Mouse (Mus musculus): ENCODE data around the gene Ndufa10.
A peak's percentile ranks its signal among the peaks of the same experiment; 100 is the strongest.
"Not testable (repeated sequence)": the region's sequence is repeated elsewhere in the genome, so short reads cannot be mapped to it uniquely, and the experiment has no call there.

The Ndufa10 gene

DNA sequence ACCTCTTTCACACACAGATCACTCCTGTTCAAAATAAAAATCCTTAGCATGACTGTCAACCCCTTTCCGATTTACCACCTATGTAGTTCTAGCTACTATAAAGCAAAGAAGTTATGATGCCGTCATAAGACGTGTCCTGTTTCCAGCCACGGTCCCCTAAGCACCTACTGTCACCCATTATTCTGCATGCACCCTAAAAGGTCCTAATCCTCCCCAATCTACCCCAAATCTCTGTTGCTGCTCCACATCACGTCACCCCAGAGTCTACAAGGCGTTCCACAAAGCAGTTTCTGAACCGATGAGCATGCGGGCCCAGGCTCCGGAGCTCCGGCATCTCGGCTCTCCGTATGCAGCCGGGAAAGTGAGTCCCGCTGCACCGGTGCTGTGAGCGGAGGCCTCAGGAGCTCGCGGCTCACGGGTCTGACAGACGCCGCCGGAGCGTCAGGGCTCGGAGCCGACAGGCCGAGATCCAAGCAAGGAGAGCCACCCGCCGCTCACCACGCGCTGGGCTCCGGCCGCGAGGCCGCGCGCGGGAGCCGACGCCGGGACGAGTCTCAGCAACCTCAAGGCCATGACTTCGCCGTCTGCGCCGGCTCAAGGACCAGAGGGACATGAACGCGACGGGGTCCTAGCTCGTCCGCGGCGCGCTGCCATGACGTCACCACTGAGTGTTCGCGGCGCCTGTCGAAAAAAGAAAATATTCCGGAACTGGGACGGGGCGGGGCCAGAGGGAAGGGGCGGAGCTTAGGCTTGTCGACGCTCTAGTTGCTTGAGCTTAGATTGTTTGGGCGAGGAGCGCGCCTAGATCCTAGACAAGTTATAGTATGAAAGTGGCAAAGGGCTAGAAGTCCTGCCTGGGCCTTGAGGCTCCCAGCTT is at the start of gene Ndufa10:
Ndufa10 (minus strand) TSS at position 696 of the 877 bp plus-strand sequence.
- peak; percentile 97 for DNase-seq (ENCODE audit: extremely low read depth, insufficient read length, low spot score)

DNA sequence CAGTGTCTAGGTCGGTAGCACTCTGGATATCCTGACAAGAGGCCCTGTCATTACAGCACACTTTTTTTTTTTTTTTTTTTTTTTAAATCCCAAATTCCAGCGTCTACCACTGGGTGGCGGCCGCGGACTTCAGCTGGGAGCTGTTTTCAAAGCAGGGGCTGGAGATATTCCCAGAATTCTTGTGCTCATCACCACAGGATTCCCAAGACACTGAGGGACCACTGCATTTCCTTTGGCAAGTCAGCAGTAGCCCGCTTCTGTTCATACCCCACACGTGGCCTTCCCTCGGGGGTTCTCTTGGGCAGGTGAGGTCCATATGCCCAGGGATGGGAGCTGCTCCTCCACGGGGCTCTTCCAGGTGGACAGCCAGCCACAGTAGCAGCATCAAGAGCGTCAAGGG is 47.7 kb upstream of the Ndufa10 start:
- peak; percentile 42 for DNase-seq (ENCODE audit: extremely low read depth, insufficient read length, low spot score)

DNA sequence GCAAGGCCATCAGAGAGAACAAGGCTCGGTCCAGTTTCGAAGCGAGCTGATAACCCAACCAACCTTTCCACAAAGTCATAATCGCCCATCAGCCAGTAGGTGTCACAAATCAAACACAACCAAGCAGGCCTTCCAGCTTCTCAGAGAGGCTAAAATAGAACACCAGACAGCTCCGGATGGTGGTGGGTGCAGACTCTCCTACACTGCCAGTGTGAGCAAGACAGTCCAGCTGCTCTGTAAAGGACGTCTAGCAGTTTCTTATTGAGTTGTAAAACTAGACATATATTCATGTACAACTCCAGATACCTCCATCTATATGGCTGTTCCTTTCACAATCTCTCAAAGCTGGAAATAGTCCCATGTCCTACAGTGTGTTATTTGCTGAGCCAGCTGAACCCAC is 45.4 kb upstream of the Ndufa10 start:
- no peak for DNase-seq (ENCODE audit: extremely low read depth, insufficient read length, low spot score)

DNA sequence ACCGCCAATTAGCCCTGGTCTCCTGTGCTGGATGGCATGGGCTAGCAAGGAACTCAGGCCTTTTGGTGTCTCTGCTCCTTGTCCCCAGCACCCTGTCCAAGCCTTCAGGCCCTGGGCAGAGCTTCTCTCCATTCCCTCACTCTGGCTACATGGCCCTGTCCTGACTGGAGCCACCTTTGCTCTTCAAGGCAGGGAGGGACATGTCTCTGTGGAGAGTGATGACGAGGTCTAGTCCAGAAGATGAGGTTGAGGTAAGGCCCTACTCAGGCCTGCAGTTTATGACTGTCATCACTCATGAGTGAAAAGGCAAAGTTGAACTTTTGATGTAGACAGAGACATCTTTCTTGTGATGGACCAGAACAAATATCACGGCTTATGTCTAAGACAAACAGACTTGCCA is 44.9 kb upstream of the Ndufa10 start, which contains the start of gene Olfr1414:
Olfr1414 (minus strand) TSS at position 101 of the 400 bp plus-strand sequence.
- DNase-seq (ENCODE audit: extremely low read depth, insufficient read length, low spot score): no peak

GRCm38 (mm10) chr1:92515390-92515789 is 41.7 kb upstream of the Ndufa10 start:
- DNase-seq (ENCODE audit: extremely low read depth, insufficient read length, low spot score): no peak

GRCm38 (mm10) chr1:92511646-92512045 is 38.0 kb upstream of the Ndufa10 start:
- not testable (repeated sequence) for DNase-seq (ENCODE audit: extremely low read depth, insufficient read length, low spot score)

GRCm38 (mm10) chr1:92496001-92496400 is 22.3 kb upstream of the Ndufa10 start, which contains the start of gene Olfr1415:
Gene Olfr1415 (minus strand): TSS chr1:92496101.
- no peak for DNase-seq (ENCODE audit: extremely low read depth, insufficient read length, low spot score)

- no peak for DNase-seq (ENCODE audit: extremely low read depth, insufficient read length, low spot score)
Measured at GRCm38 (mm10) chr1:92485013-92485412, 11.4 kb upstream of the Ndufa10 start, which contains the start of gene Olfr1416. Gene Olfr1416 (minus strand): TSS chr1:92485113.

GRCm38 (mm10) chr1:92474066-92474578 is 462 bp upstream of the Ndufa10 start:
- DNase-seq (ENCODE audit: extremely low read depth, insufficient read length, low spot score): no peak

DNA sequence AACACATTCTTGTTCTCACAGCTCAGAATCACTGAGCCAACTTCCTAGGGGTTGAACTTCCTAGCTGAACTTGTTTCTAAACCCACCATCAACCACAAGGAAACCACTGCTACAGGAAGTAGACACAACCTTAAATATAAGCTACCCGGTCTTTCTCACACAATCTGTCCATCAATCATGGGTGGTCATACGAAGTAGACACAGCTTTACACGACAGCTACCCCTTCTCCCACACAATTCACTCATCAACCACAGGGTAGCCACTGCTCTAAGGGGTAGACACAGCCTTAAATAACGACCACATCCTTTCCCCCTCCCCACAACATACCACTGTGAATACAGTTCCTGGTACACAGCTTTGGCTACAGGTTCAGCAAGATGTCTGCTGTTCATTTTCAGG is 4.8 kb downstream of the Ndufa10 start:
- DNase-seq (ENCODE audit: extremely low read depth, insufficient read length, low spot score): no peak

DNA sequence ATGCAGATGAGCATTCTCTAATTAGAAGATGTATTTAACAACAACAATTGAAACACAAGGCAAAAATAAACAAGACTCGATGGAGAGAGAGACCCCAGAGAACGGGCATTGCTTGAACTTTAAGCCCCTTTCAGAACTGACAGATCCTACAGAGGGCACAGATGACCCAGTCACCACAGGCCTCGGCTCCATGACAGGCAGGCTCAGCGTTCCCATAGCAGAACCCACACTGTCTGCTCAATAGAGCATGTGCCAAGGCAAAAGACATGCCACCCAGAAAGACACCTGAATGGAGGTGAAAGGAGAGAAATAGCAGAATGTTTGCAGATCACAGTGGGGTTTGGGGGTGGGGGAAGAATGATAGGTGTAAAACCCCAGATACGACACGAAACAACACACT is 15.2 kb downstream of the Ndufa10 start:
- no peak for DNase-seq (ENCODE audit: extremely low read depth, insufficient read length, low spot score)

GRCm38 (mm10) chr1:92457758-92458157 is 15.9 kb downstream of the Ndufa10 start:
- no peak for DNase-seq (ENCODE audit: extremely low read depth, insufficient read length, low spot score)

DNA sequence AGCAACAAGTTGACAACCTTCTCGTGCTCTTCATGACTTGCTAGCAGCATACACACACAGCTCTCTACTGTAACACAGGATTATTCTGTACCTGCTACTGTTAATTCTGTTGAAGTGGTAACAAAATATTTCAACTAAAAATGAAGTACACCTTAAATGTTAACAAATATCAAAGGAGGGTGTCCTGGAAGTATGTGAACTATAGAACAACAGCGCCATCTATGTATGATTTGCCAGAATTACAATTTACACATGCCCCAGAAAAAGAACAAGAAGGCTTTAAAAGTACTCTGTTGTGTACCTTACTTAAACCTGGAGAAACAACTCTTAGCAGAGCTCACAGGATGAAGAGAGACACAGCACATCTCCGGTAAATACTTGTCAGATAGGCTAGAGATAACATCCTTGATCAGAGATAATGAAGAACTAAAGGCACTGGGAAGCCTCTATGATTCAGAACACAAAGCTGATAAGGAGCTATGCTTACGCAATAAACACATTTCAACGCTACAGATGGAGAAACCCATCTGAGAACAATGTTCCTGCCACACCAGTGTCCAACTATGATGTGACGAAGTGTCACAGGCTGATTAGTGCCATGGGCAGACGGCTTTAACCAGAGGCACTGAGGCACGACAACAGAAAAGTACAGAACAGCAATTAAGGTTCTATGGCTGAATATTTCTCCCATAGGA is 19.8 kb downstream of the Ndufa10 start:
- DNase-seq (ENCODE audit: extremely low read depth, insufficient read length, low spot score): no peak

DNA sequence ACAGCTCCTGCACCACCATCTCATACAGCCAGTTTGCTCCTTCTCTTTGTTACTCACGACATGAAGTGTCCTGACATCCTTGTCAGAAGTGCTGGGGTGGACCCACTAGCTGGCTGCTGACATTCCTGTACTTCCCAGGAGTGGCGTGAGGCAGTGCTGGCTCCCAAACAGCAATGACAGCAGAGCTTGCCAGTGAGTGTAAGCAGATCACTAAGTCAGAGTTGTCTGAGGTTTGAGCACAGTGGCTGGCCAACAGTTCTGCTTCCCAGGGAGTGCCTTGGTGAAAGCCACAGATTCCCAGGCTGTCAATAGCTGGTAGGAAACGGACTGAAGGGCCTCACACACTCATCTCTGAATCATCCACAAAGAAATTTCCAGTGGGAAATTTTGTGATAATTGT is 25.4 kb downstream of the Ndufa10 start:
- DNase-seq (ENCODE audit: extremely low read depth, insufficient read length, low spot score): no peak

GRCm38 (mm10) chr1:92441453-92442063 is 32.1 kb downstream of the Ndufa10 start:
- DNase-seq (ENCODE audit: extremely low read depth, insufficient read length, low spot score): no peak

DNA sequence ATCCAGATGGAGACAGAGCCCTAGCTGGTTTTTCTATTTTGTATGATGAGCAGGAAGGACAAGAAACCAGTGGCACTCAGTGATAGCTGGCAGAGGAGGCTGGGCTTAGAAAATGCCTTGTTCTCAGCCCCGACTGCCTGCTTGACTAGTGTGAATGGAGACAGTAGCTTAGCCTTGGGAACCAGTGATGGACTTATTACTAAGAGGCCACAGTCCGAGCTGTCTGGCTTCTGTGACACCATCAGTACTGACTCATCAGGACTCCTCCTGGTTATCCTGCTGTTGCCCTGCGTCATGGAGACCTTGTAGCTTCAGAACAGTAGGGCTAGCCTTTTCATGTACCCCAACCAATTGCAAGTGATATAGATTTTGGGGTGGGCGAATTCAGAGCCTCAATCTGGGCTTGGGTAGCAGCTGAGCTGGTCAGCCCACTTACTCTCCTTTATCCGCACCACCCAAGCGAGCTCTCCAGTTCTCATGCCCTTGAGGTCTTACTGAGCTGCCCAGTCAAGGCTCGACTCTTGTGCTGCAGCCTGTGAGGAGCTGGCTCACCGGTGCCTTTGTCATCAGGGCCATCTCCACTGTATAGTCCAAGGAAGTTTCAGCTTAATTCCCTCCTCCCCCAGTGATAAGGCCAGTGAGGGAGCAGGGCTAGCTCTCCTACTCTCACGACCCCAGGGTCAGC is 33.5 kb downstream of the Ndufa10 start:
- DNase-seq (ENCODE audit: extremely low read depth, insufficient read length, low spot score): no peak

DNA sequence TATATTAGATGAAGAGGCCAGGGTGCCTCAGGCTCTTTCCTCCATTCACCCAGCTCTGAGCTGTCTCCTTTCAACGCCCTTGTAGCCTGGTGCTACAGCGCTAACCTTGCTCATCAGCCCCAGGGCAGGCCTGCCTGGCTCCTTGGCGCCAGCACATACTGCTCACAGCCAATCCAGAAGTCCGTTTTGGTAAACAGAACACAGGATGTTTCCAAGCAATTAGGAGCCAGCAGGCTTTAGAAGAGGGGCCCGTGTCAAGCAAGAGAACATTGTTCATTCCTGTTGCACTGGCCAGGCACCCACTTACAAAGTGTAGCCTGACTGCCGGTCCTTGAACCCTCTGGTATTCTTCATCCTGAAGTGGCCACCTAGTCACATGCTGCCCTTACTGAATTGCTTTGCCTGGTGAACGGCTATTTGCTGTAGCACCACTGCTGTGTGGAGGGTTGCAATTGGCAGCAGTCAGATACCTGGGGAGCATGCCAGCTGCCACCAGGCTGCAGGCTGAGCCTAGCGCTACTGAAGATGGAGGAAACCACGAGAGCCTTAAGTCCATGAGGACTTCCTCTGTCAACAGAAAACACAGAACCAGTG is 35.9 kb downstream of the Ndufa10 start:
- DNase-seq (ENCODE audit: extremely low read depth, insufficient read length, low spot score): no peak

DNA sequence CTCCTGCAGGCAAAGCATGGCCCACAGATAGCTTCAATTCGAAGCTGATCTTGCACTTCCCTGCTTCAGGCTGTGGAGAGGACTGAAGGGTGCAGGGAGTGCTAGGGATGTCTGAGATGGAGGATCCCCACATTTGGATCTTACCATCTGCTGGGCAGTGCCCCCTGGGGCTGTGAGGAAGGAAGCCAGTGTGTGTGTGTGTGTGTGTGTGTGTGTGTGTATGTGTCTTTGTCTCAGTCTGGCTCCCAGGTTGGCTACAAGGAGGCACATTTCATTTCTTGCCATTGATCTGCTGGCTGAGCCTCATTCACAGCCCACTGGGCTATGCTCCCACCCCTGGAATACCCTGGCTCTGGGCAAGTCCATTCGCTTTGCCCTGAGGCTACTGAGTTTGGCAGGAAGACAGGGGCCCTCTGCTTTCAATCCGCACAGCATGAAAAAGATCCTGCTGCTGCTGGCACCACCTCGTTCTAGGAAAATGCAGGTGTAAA is 36.8 kb downstream of the Ndufa10 start:
- no peak for DNase-seq (ENCODE audit: extremely low read depth, insufficient read length, low spot score)

DNA sequence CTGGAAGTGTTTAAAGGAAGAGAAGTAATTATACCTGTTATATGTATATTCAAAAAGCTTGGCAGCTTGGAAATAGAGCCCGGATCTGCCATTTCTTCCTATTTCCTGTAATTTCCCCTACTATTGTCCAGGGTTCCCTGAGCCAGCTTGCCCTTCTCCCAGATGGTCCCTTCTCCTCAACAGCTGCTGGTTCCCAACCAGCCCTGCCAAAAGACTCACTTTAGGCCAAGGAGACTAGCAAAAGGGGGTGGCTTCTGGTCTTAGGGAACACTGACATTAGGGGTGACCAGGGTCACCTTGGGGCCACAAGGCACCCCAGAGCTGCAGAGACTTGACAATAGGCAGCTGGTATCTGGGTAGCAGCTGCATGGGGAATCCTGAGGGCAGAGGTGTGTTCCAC is 38.7 kb downstream of the Ndufa10 start:
- no peak for DNase-seq (ENCODE audit: extremely low read depth, insufficient read length, low spot score)

DNA sequence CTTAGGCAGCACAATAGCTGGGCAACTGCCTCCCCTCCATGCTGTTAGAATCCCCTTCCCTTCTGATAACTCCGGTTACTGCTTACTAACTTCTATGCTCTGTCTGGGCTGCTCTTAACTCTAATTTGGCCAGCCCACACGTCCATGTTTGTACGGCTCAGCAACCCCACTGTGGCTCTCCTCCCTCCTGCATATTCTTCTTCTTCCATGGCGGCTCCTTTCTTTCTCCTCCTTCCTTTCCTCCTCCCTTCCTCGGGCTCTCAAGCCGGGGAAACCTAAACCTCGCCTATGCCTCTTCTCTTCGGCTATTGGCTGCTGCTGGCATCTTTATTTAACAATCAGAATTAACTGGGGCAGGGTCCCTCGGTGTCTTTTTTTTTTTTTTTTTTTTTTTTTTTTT is 40.9 kb downstream of the Ndufa10 start:
- no peak for DNase-seq (ENCODE audit: extremely low read depth, insufficient read length, low spot score)

Data from 3134 (cell line).